Mouse (Mus musculus) frontal cortex, adult (tissue): ENCODE data around the gene Paqr7.
A peak's percentile ranks its signal among the peaks of the same experiment; 100 is the strongest.
"Not testable (repeated sequence)": the region's sequence is repeated elsewhere in the genome, so short reads cannot be mapped to it uniquely, and the experiment has no call there.

Experiments
- ATAC-seq: cut with Nextera tagmentation; 2 replicates; pipeline ENCODE4 v1.9.2; 2017; ENCODE audit warnings: mild to moderate bottlenecking, moderate library complexity, mixed read lengths; ENCODE audit not compliant: low TSS enrichment

Gene Paqr7

GRCm38 (mm10) chr4:134473764-134474163, 22.7 kb upstream of the Paqr7 start:
- no peak for ATAC-seq

- peak; percentile 28 for ATAC-seq
Observed at GRCm38 (mm10) chr4:134474240-134474639, 22.3 kb upstream of the Paqr7 start.

- no peak for ATAC-seq
Observed at GRCm38 (mm10) chr4:134476899-134477298, 19.6 kb upstream of the Paqr7 start.

GRCm38 (mm10) chr4:134478031-134478430, 18.5 kb upstream of the Paqr7 start:
- ATAC-seq: peak; percentile 55

- no peak for ATAC-seq
Observed at GRCm38 (mm10) chr4:134479839-134480238, 16.7 kb upstream of the Paqr7 start.

- ATAC-seq: peak; percentile 21; the same call in 1 of the 2 replicates
Observed at GRCm38 (mm10) chr4:134480864-134481263, 15.6 kb upstream of the Paqr7 start.

- ATAC-seq: no peak
Observed at GRCm38 (mm10) chr4:134481270-134481669, 15.2 kb upstream of the Paqr7 start.

GRCm38 (mm10) chr4:134482442-134482841, 14.1 kb upstream of the Paqr7 start:
- ATAC-seq: no peak

GRCm38 (mm10) chr4:134483078-134483688, 13.3 kb upstream of the Paqr7 start:
- ATAC-seq: no peak

GRCm38 (mm10) chr4:134483696-134484095, 12.8 kb upstream of the Paqr7 start:
- peak; percentile 69 for ATAC-seq

GRCm38 (mm10) chr4:134484231-134484630, 12.3 kb upstream of the Paqr7 start:
- ATAC-seq: no peak

GRCm38 (mm10) chr4:134485151-134485900, 11.2 kb upstream of the Paqr7 start:
- ATAC-seq: peak; percentile 51; the same call in 1 of the 2 replicates

- ATAC-seq: no peak
Observed at GRCm38 (mm10) chr4:134488211-134488610, 8.3 kb upstream of the Paqr7 start.

- no peak for ATAC-seq
Observed at GRCm38 (mm10) chr4:134489986-134490665, 6.4 kb upstream of the Paqr7 start.

- ATAC-seq: no peak
Observed at GRCm38 (mm10) chr4:134491716-134492115, 4.8 kb upstream of the Paqr7 start.

- not testable (repeated sequence) for ATAC-seq
Observed at GRCm38 (mm10) chr4:134494161-134494560, 2.3 kb upstream of the Paqr7 start.

GRCm38 (mm10) chr4:134494780-134495545, 1.5 kb upstream of the Paqr7 start:
- no peak for ATAC-seq

GRCm38 (mm10) chr4:134495546-134495923, 962 bp upstream of the Paqr7 start:
- no peak for ATAC-seq

GRCm38 (mm10) chr4:134497223-134497622, 726 bp downstream of the Paqr7 start:
- ATAC-seq: peak; percentile 45

GRCm38 (mm10) chr4:134497986-134498731, 1.7 kb downstream of the Paqr7 start:
- ATAC-seq: no peak

GRCm38 (mm10) chr4:134498983-134499382, 2.5 kb downstream of the Paqr7 start:
- not testable (repeated sequence) for ATAC-seq
